Mouse (Mus musculus): ENCODE measurements at regions not wholly inside any gene's neighbourhood (a gene's known extent, or its start where the extent isn't known, plus 50 kb on each side); places are given as distances from the start of the nearest gene placed in this dataset.

GRCm38 (mm10) chr14:123079733-123080132 lies 95.9 kb upstream of the Tmtc4 start:
- no peak for DNase-seq

GRCm38 (mm10) chr14:123078804-123079203 lies 95.0 kb upstream of the Tmtc4 start:
- DNase-seq = no peak

GRCm38 (mm10) chr14:123066344-123066743 lies 82.5 kb upstream of the Tmtc4 start:
- no peak for DNase-seq

GRCm38 (mm10) chr14:123065566-123065965 lies 81.7 kb upstream of the Tmtc4 start:
- DNase-seq = no peak

- no peak for DNase-seq
Measured at GRCm38 (mm10) chr14:123065136-123065535, 81.3 kb upstream of the Tmtc4 start.

DNA sequence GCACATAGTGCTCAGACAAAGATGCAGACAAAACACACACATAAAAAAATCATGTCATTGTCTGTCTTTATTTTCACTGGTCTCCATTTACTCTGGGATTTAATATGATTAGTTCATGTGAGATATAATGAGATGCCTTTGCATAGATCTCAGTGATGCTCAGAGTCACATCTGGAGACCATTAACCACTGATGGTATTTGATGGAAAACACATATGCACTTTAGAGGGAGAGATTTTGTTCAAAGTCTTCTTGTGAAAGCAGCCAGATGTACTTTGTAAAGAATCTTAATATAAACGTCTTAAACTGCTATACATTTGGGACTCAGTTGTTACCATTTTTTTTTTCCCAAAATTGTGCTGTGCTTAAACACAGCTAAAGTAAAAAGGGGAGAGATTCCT lies 79.1 kb upstream of the Tmtc4 start:
- no peak for DNase-seq

DNA sequence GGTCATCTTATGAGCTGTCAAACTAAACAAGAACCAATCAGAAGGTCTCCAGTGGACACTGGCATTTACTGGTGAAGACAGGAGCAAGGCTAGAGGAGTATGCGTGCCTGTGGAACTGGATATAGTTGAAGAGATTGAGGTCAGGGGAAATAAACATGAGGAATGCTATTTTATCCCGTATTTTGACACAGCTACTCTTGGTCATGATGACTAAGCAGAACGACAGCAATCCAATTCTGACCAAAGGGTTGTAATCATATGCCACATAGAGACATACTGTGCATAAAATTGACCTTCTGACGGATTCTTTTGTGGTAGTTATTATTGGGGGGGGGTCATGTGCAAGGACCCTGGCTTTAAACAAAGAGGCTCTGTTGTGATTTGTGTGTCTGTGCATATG lies 73.1 kb upstream of the Tmtc4 start:
- DNase-seq = no peak

DNA sequence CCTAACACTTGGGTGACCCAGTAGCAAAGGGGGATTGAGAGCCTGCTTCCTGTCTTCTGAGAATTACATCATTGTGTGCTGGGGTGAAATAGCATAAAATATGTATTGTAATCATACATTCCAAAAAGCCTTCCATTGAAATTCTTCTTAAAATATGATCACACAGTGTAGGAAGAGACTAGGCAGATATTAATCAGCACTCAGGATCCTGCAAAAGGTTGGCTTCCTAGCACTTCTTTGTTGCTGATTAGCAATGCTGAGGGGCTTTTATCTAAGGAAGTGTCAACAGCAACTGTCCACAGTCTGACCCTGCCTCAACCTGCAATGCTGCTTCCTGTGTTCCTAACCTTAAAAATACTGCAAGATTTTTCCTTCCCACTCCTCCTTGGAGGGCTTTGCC lies 64.6 kb upstream of the Tmtc4 start:
- DNase-seq = no peak

- DNase-seq = no peak
Measured at GRCm38 (mm10) chr14:123040046-123040445, 56.2 kb upstream of the Tmtc4 start.

- DNase-seq = no peak
Measured at GRCm38 (mm10) chr14:123037444-123037843, 53.6 kb upstream of the Tmtc4 start.
